Mouse (Mus musculus) embryonic facial prominence, embryonic 15.5 days (tissue): ENCODE measurements around the gene Tmem243. TPM values are rescaled to one million over a fixed set of nuclear protein-coding genes. Genes with fewer than 3 reads are reported as not detected.

Experiments used
- polyA plus RNA-seq: library from polyadenylated mRNA; unstranded; fragments of >200 nt; fragmentation: Nextera tagmentation; extraction: Ambion mirVana; gene quantifications from 2 replicates; pipeline ENCODE4 v1.2.1, GENCODE M21; 2015

Gene Tmem243
- polyA plus RNA-seq, 1 experiment from 2014 or later = 14.5 TPM

Other genes starting within 250 kb of the Tmem243 start
- 0.35 and 0.49 TPM in 2 replicates for gene Abcb4, start 207.0 kb upstream of the Tmem243 start, polyA plus RNA-seq
- gene Crot, start 103.3 kb upstream of the Tmem243 start, polyA plus RNA-seq = 37.9 and 38.7 TPM in 2 replicates
- gene Dmtf1, start 61.1 kb downstream of the Tmem243 start, polyA plus RNA-seq = 47.0 and 49.0 TPM in 2 replicates
- gene 9330182L06Rik, start 165.4 kb downstream of the Tmem243 start, polyA plus RNA-seq = 2.6 and 3.1 TPM in 2 replicates